Mouse (Mus musculus) myocyte (in vitro differentiated cells): ENCODE measurements at regions not wholly inside any gene's neighbourhood (a gene's known extent, or its start where the extent isn't known, plus 50 kb on each side); places are given as distances from the start of the nearest gene placed in this dataset.

ENCODE experiments used
- CEBPB ChIP-seq: IDR thresholded peaks from 2 replicates; pipeline ENCODE4 v1.6.1; 2011; ENCODE audit warnings: mild to moderate bottlenecking, moderate library complexity; ENCODE audit not compliant: poor library complexity, insufficient read depth, severe bottlenecking
- E2F4 ChIP-seq: IDR thresholded peaks from one replicate; pipeline ENCODE4 v1.6.1; 2011; ENCODE audit warnings: mild to moderate bottlenecking, control low read depth, moderate library complexity; ENCODE audit not compliant: insufficient read depth
- MAX ChIP-seq: IDR thresholded peaks from one replicate; pipeline ENCODE4 v1.6.1; 2011; ENCODE audit warnings: low read depth, mild to moderate bottlenecking, control low read depth
- MYOD1 ChIP-seq, 3 experiments: IDR thresholded peaks; one replicate each; pipeline ENCODE4 v1.6.1; 2011; ENCODE audit warnings: control low read depth in 2 of 3, low read depth in 2 of 3, mild to moderate bottlenecking in 2 of 3, moderate library complexity in 1 of 3; ENCODE audit not compliant: insufficient read length in 2 of 3, control insufficient read depth in 1 of 3
- MYOG ChIP-seq, 3 experiments: IDR thresholded peaks; one replicate each; pipeline ENCODE4 v1.6.1; 2011; ENCODE audit warnings: control low read depth in 2 of 3, low read depth in 2 of 3, mild to moderate bottlenecking in 2 of 3; ENCODE audit not compliant: insufficient read length in 2 of 3, control insufficient read depth in 1 of 3, insufficient read depth in 1 of 3
- POLR2A ChIP-seq: IDR thresholded peaks from one replicate; pipeline ENCODE4 v1.6.1; 2011; ENCODE audit warnings: low read depth, mild to moderate bottlenecking, control low read depth, moderate library complexity; ENCODE audit not compliant: insufficient read length
- POLR2AphosphoS2 ChIP-seq: IDR thresholded peaks from one replicate; pipeline ENCODE4 v1.6.1; 2011; ENCODE audit warnings: low read depth, control low read depth; ENCODE audit not compliant: insufficient read length
- TCF12 ChIP-seq: IDR thresholded peaks from one replicate; pipeline ENCODE4 v1.6.1; 2011; ENCODE audit warnings: mild to moderate bottlenecking, control low read depth; ENCODE audit not compliant: poor library complexity, insufficient read depth, severe bottlenecking

GRCm38 (mm10) chr15:51265971-51266370 is 2618.7 kb upstream of the Gm7489 start:
- TF ChIP-seq POLR2A, result no peak
- TF ChIP-seq E2F4, result no peak
- no peak for TF ChIP-seq MAX
- no peak for TF ChIP-seq MYOD1 (IDR thresholded peaks at IDR 0.05; ENCODE audit: control insufficient read depth in 1 of 3, insufficient read length in 2 of 3, low read depth in 2 of 3)
- TF ChIP-seq POLR2AphosphoS2, result no peak
- TF ChIP-seq TCF12, result no peak
- no peak for TF ChIP-seq CEBPB
- TF ChIP-seq MYOG (IDR thresholded peaks at IDR 0.05; ENCODE audit: control insufficient read depth in 1 of 3, insufficient read depth in 1 of 3, insufficient read length in 2 of 3, low read depth in 2 of 3), result no peak
